Mouse (Mus musculus): ENCODE data around the gene Tfpi.

GRCm38 (mm10) chr2:84384911-84385693 lies 91.5 kb downstream of the Tfpi start:
- TF ChIP-seq CTCF (IDR thresholded peaks at IDR 0.05; ENCODE audit: borderline replicate concordance, control insufficient read depth, extremely low read depth, insufficient read depth, low read length, poor library complexity) (no peak), POLR2A (IDR thresholded peaks at IDR 0.05; ENCODE audit: control insufficient read depth, extremely low read depth, insufficient read depth, low read length, poor library complexity) (no peak)

All from thymus, adult 2 months (tissue).